Mouse (Mus musculus) right cerebral cortex, postnatal 14 days (tissue): ENCODE results near the gene 9130409I23Rik.
A peak's percentile ranks its signal among the peaks of the same experiment; 100 is the strongest.
"Not testable (repeated sequence)": the region's sequence is repeated elsewhere in the genome, so short reads cannot be mapped to it uniquely, and the experiment has no call there.

Experiments
- DNase-seq: peaks from one replicate; pipeline ENCODE4 v3.0.0; 2022

9130409I23Rik gene

GRCm38 (mm10) chr1:181035015-181035778 is 15.8 kb upstream of the 9130409I23Rik start:
- not testable (repeated sequence) for DNase-seq

GRCm38 (mm10) chr1:181037623-181038022 is 13.4 kb upstream of the 9130409I23Rik start:
- no peak for DNase-seq

GRCm38 (mm10) chr1:181039652-181040051 is 11.4 kb upstream of the 9130409I23Rik start:
- no peak for DNase-seq

DNA sequence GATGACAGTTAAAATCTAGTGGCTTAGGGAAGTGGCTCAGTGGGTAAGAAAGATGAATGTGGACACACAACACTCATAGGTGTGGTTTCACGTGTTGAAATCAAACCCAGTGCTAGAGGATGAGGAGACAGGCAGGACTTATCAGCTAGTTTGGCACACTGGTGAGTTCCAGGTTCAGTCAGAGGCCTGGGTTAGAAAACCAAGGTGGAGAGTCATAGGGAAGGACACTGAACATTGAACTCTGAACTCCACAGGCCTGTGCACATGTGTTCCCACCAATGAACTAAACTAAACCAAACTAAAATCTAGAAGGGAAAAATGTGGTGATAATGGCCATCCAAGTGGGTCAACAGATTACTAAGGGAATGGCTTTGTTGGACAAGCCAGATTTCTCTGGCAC is 3.5 kb upstream of the 9130409I23Rik start:
- DNase-seq, result no peak

GRCm38 (mm10) chr1:181049328-181049842 is 1.7 kb upstream of the 9130409I23Rik start:
- DNase-seq, result no peak

DNA sequence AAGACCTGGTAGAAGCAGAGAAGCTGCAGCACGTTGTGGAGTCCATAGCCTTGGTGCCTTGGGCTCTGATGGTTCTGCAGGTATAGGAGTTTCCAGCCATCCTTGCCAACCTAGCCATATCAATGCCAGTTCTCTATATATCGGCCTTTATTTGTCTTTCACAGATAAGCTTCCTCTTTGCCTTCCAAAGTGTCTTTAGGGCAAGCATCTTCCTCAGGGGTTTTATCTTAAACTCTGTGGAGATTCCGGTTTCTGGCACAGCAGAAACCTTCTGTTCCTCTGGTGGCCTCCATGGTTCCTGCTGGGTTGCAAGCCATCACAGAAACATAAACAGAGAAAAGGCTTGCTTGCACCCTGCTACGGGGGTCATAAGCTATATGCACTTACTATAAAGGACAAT is 1.9 kb downstream of the 9130409I23Rik start:
- no peak for DNase-seq

DNA sequence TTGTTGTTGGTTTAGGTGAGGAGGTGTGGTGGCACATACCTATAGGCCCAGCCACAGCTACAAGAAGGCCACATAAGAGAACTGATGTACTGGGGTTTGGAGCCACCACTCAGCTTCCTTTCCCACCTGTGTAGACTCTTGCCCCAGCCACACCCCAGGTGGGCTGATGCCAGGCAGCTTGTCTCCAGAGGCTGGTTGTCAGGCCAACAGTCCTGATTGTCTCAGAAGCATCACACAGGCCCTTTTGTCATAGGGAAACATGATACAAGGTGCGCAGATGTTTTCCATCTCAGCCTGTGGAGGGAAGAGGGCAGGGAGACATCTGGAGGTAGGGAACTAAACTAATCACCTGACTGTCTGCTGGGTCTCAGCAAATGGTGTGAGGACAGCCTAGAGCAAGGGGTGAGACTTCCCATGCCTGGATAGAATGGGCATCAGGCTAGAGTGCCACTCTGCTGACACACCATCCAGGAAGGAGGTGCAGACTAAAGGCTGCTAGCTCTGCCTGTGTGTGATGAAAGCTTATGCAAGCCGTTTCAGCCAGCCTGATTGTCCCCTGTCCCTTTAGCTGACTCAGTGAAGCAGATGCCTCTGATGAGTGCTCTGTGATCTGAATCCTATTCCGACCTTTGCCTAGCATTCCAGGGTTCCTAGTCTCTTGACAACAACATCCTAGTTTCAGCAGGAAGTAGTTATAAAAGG is 10.9 kb downstream of the 9130409I23Rik start:
- no peak for DNase-seq

DNA sequence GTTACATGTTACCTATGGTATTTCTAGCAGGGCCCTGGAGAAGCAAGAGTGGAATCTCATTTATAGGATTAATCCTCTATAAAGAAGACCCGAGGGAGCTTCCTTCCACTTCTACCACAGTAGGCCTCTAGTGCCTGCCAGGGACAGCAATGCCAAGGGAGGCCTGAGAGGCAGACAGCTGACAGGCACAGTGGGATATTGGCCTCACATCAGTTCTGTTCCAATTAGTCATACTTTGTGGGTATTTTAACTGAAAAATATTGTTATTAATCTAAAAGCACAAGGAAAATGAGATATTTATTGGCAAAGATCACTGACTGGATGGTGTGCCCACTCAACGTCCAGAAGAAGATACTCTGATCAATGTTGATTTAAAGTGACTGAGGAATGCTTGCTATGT is 13.0 kb downstream of the 9130409I23Rik start:
- no peak for DNase-seq

GRCm38 (mm10) chr1:181064648-181065047 is 13.6 kb downstream of the 9130409I23Rik start:
- DNase-seq, result no peak

GRCm38 (mm10) chr1:181068344-181068743 is 17.3 kb downstream of the 9130409I23Rik start:
- DNase-seq, result no peak

- peak; percentile 28 for DNase-seq
These were observed 18.6 kb downstream of the 9130409I23Rik start for GRCm38 (mm10) chr1:181069671-181070070.

DNA sequence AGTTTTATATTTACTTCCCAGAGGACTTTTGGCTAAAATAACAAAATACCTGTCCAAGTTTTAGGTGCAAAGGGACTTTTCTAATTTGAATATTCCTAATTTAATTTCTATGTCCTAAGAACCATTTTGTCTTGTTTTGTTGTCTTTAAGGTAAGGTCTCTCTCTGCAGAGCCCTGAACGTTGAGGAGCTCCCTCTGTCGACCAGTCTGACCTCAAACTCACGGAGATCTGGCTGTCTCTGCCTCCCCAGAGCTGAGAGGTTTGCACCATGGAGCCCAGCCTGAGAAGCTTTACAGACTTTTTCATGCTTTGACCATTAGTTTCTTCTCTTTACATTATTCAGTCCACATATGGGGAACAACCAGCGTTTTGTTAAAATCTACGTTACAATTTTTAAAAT is 22.0 kb downstream of the 9130409I23Rik start:
- no peak for DNase-seq

DNA sequence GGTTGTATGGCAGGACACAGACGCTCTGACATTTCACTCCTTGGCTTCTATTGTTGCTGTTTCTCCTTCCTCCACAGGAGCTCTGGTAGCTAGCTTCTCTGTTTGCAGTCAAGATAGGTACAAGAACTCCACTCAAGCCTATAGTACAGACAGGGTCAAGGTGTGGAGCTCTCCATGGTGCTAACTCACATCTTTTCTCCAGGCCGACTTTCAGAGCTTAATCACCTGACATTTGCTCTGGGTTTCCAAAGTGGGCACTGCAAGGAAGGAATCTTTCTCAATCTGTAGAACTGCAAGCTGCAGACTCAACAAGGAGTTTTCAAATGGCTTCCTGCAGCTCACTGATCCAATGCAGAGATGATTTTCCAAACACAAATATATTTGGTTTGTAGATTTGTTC is 33.0 kb downstream of the 9130409I23Rik start:
- no peak for DNase-seq

DNA sequence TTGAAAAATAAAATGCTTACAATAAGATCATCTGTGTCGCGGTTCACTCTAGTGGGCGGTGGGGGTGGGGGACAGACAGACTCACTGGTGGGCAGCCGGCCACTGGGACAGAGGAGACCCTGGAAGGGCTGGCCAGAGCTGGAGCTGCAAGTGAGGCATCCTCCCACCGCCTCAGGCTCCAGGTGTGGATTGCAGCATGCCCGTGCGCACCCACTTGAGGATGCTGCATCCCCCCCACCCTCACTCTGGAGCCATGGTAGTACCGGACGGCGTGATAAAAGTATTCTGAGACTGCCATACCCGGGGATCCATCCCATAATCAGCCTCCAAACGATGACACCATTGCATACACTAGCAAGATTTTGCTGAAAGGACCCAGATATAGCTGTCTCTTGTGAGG is 39.0 kb downstream of the 9130409I23Rik start:
- DNase-seq, result no peak
